Mouse (Mus musculus): ENCODE data around the gene Wbp2. TPM values are rescaled to one million over a fixed set of nuclear protein-coding genes. Genes with fewer than 3 reads are reported as not detected.

The Wbp2 gene
- polyA plus RNA-seq, 1 experiment from 2014 or later = 153 TPM

DNA sequence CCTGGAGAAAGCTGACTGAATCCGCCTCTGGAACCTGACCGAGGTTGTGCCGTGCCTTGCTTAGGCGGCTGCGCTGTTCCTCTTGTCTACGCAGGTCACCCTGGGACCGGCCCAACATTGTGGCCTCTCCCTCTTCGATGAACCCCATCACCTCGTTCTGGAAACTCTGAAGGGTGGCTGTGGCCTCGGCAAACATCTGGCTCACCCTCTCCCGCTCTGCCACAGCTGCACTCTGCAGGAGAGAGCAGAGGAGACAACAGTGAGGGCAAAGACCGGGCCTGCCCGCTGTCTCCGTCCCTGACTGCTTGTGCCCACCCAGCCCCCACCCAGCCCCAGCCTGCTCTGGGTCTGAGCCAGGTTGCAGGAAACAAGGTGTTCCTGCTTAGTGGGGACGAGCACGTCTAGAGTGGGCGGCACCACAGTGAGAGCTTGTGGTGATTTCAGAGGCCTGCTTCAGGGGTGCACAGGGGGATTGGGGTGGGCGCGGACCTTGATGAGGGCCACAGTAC is 21.0 kb upstream of the Wbp2 start:
- Histone ChIP-seq H3K36me3 (no peaks in the 10 kb centered on the region), H3K27me3 (peaks cover 68% of the 10 kb centered on the region), H3K9me3 (no peaks in the 10 kb centered on the region), H3K4me2 (peak overlapping the region; percentile 52), H3K4me1 (replicated peaks) (peaks cover 58% of the 10 kb centered on the region), H3K27ac (replicated peaks) (no peak overlapping the region), H3K4me3 (0 out of 2 replicates have a peak overlapping the region, but pooled peaks have one; percentile 37), H3K9ac (peak overlapping the region; percentile 10; the same call in 1 of the 2 replicates)
- WGBS = 14% methylated on average over 19 of the region's 19 CpGs
- no peak for ATAC-seq (ENCODE audit: low read depth)

- no peak for ATAC-seq (ENCODE audit: low read depth)
- 24% methylated on average over 14 of the region's 14 CpGs for whole genome bisulfite sequencing
- peaks cover 62% of the 10 kb centered on the region for H3K4me1 ChIP-seq (replicated peaks)
- H3K36me3 ChIP-seq = no peaks in the 10 kb centered on the region
- no peaks in the 10 kb centered on the region for H3K9me3 ChIP-seq
- H3K27ac ChIP-seq (replicated peaks) = no peak overlapping the region
- peaks cover 68% of the 10 kb centered on the region for H3K27me3 ChIP-seq
- H3K9ac ChIP-seq = no peak overlapping the region
- H3K4me3 ChIP-seq = no peak overlapping the region
- peak overlapping the region; percentile 52 for H3K4me2 ChIP-seq
Observed at GRCm38 (mm10) chr11:116106963-116107776, 20.4 kb upstream of the Wbp2 start.

DNA sequence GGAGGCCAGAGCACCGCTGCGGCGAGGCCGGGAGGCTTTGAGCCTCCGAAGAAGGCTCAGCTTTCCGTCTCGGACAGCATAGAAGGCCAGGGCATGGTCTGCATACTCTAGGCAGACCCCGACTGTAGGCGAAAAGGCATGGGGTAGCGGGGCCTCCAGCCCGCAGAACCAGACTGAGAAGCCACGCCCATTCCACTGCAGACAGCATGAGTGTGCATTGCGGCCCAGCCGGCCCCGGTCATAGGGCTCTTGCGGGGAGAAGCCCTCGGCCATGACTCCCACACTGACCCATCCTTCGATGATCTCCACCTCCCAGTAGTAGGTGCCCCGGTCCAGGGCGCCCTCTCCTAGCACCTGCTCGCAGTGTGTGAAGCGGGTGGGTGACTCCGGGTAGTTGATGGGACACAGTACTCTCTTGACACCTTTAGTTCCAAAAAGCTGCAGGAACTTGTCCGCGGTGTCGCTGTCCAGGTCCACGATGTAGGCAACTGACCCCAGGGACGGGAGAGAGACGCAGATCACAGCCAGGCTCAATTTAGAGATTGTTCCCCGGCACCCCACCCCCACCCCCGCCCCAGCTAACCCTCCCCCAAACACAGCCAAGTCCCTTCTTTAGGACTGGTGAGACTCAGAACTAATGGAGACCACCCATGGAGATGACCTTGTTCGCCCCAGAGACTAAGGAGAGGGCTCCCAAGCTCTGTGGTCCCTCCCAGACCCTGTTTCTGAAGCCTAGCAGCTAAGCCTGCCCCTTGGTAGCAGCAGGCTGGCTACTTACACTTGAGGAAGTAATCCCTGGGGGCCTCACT is 19.6 kb upstream of the Wbp2 start:
- Histone ChIP-seq H3K9ac (no peak overlapping the region), H3K4me2 (peak overlapping the region; percentile 25; the same call in 1 of the 2 replicates), H3K27me3 (peaks cover 61% of the 10 kb centered on the region)

GRCm38 (mm10) chr11:116105065-116105464 is 18.3 kb upstream of the Wbp2 start:
- no peaks in the 10 kb centered on the region for H3K36me3 ChIP-seq
- peaks cover 68% of the 10 kb centered on the region for H3K4me1 ChIP-seq (replicated peaks)
- H3K4me3 ChIP-seq = no peak overlapping the region
- no peak overlapping the region for H3K4me2 ChIP-seq
- WGBS = 98% methylated on average over 2 of the region's 2 CpGs
- ATAC-seq (ENCODE audit: low read depth) = no peak
- H3K27ac ChIP-seq (replicated peaks) = no peak overlapping the region
- peaks cover 48% of the 10 kb centered on the region for H3K27me3 ChIP-seq
- H3K9ac ChIP-seq = no peak overlapping the region
- no peaks in the 10 kb centered on the region for H3K9me3 ChIP-seq

More for the DNA sequence above, 19.6 kb upstream of the Wbp2 start:
- Histone ChIP-seq H3K27ac (replicated peaks) (no peak overlapping the region), H3K4me1 (replicated peaks) (peaks cover 70% of the 10 kb centered on the region), H3K9me3 (no peaks in the 10 kb centered on the region), H3K36me3 (no peaks in the 10 kb centered on the region), H3K4me3 (no peak overlapping the region)
- no peak for ATAC-seq (ENCODE audit: low read depth)
- 19% methylated on average over 32 of the region's 32 CpGs for WGBS

GRCm38 (mm10) chr11:116104006-116104646 is 17.3 kb upstream of the Wbp2 start:
- no peaks in the 10 kb centered on the region for H3K36me3 ChIP-seq
- 0 out of 2 replicates have a peak overlapping the region, but pooled peaks have one; percentile 52 for H3K27ac ChIP-seq (replicated peaks)
- peaks cover 59% of the 10 kb centered on the region for H3K4me1 ChIP-seq (replicated peaks)
- no peak overlapping the region for H3K4me3 ChIP-seq
- WGBS = 30% methylated on average over 14 of the region's 14 CpGs
- H3K9me3 ChIP-seq = no peaks in the 10 kb centered on the region
- H3K27me3 ChIP-seq = peaks cover 38% of the 10 kb centered on the region
- ATAC-seq (ENCODE audit: low read depth) = peak; percentile 23; the same call in 1 of the 2 replicates
- H3K4me2 ChIP-seq = no peak overlapping the region
- peak overlapping the region; percentile 43; the same call in 1 of the 2 replicates for H3K9ac ChIP-seq

DNA sequence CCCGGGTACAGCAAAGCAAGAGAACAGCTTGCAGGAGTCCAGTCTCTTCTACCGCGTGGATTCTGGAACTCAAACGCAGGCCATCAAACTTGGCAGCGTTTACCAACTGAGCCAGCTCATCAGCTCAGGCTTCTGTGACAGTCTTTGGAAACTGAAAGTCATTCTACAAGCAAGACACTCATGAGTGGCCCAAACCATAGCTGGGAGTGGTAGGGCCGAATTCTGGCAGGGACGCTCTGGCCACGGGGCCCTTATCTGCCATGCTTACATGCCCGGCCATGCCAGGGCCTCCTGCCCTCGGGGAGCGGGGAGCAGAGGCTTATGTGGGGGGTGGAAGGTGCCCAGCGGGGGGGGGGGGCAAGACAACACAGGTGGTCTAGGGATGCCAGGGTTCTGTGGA is 16.8 kb upstream of the Wbp2 start:
- H3K27ac ChIP-seq (replicated peaks) = 0 out of 2 replicates have a peak overlapping the region, but pooled peaks have one; percentile 52
- peaks cover 54% of the 10 kb centered on the region for H3K4me1 ChIP-seq (replicated peaks)
- H3K9ac ChIP-seq = no peak overlapping the region; the same call in 1 of the 2 replicates
- WGBS = 79% methylated on average over 12 of the region's 12 CpGs
- no peaks in the 10 kb centered on the region for H3K9me3 ChIP-seq
- no peak overlapping the region for H3K4me2 ChIP-seq
- H3K27me3 ChIP-seq = peaks cover 33% of the 10 kb centered on the region
- no peak overlapping the region for H3K4me3 ChIP-seq
- H3K36me3 ChIP-seq = no peaks in the 10 kb centered on the region
- no peak for ATAC-seq (ENCODE audit: low read depth)

GRCm38 (mm10) chr11:116102472-116102871 is 15.7 kb upstream of the Wbp2 start:
- Histone ChIP-seq H3K27me3 (peaks cover 22% of the 10 kb centered on the region), H3K9ac (0 out of 2 replicates have a peak overlapping the region, but pooled peaks have one; percentile 9), H3K27ac (replicated peaks) (peak overlapping the region; percentile 76), H3K36me3 (no peaks in the 10 kb centered on the region), H3K9me3 (no peaks in the 10 kb centered on the region), H3K4me3 (no peak overlapping the region), H3K4me2 (no peak overlapping the region), H3K4me1 (replicated peaks) (peaks cover 47% of the 10 kb centered on the region)
- ATAC-seq (ENCODE audit: low read depth) = no peak
- 54% methylated on average over 3 of the region's 4 CpGs for WGBS

DNA sequence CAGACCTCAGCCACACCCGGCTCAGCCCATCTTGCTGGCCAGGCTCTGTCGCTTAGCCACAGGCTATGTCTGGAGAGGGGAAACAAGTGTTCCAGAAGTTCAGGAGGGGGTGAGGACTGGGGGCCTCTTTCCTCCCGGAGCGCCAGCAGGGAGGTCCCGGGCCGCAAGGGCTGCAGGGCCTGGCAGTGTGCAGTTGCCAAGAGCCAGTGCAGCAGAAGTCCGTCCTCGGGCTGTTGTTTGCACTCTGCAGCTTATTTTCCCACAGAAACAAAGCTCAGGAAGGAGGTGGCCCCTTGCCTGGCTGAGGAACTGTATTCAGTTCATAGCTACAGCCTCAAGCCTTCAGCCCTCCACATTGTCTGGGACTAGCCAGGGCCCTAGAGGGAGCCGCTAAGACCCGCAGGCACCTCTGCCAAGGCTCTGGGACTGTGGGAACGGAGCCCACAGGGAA is 15.2 kb upstream of the Wbp2 start:
- peak; percentile 79 for ATAC-seq (ENCODE audit: low read depth)
- H3K27ac ChIP-seq (replicated peaks) = peak overlapping the region; percentile 76
- H3K4me2 ChIP-seq = no peak overlapping the region

DNA sequence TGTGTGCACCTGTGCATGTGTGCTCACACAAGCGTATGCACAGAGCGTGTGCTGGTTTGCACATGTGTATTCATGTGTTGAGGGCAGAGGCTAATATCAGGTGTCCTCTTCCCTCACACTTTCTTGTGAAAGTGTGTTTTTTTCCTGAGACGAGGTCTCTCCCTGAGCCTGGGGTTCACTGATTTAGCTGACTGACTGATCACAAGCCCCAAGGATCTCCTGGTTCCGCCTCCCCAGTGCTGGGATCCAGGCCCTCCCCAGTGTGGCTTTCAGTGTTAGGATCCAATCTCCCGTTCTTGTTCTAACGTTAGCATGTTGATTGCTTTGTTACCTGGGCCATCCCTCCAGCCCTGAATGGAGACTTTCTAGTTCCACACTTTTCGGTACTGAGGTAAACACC is 14.0 kb upstream of the Wbp2 start:
- H3K4me3 ChIP-seq = no peak overlapping the region
- H3K27ac ChIP-seq (replicated peaks) = peak overlapping the region; percentile 76
- H3K27me3 ChIP-seq = peaks cover 6% of the 10 kb centered on the region; the same call in 1 of the 2 replicates
- no peak overlapping the region for H3K9ac ChIP-seq
- no peaks in the 10 kb centered on the region for H3K36me3 ChIP-seq
- H3K4me2 ChIP-seq = no peak overlapping the region
- H3K4me1 ChIP-seq (replicated peaks) = peaks cover 31% of the 10 kb centered on the region
- ATAC-seq (ENCODE audit: low read depth) = no peak
- 0 out of 2 replicates have a peak, but pooled peaks cover 5% of the 10 kb centered on the region for H3K9me3 ChIP-seq
- 85% methylated on average over 7 of the region's 7 CpGs for WGBS

More for the DNA sequence above, 15.2 kb upstream of the Wbp2 start:
- 0 out of 2 replicates have a peak overlapping the region, but pooled peaks have one; percentile 9 for H3K9ac ChIP-seq
- H3K27me3 ChIP-seq = peaks cover 17% of the 10 kb centered on the region
- no peak overlapping the region for H3K4me3 ChIP-seq
- peaks cover 42% of the 10 kb centered on the region for H3K4me1 ChIP-seq (replicated peaks)
- H3K36me3 ChIP-seq = no peaks in the 10 kb centered on the region
- 37% methylated on average over 11 of the region's 11 CpGs for WGBS
- H3K9me3 ChIP-seq = no peaks in the 10 kb centered on the region

- H3K27ac ChIP-seq (replicated peaks) = no peak overlapping the region
- peaks cover 1% of the 10 kb centered on the region; the same call in 1 of the 2 replicates for H3K27me3 ChIP-seq
- 0 out of 2 replicates have a peak, but pooled peaks cover 5% of the 10 kb centered on the region for H3K9me3 ChIP-seq
- WGBS = 87% methylated on average over 6 of the region's 6 CpGs
- ATAC-seq (ENCODE audit: low read depth) = no peak
- no peak overlapping the region for H3K4me2 ChIP-seq
- no peak overlapping the region for H3K4me3 ChIP-seq
- H3K36me3 ChIP-seq = no peaks in the 10 kb centered on the region
- H3K4me1 ChIP-seq (replicated peaks) = peaks cover 31% of the 10 kb centered on the region
- no peak overlapping the region for H3K9ac ChIP-seq
Observed at GRCm38 (mm10) chr11:116100385-116100784, 13.6 kb upstream of the Wbp2 start.

GRCm38 (mm10) chr11:116099462-116099861 is 12.7 kb upstream of the Wbp2 start:
- 0 out of 2 replicates have a peak, but pooled peaks cover 5% of the 10 kb centered on the region for H3K9me3 ChIP-seq
- no peak overlapping the region for H3K4me2 ChIP-seq
- H3K36me3 ChIP-seq = no peaks in the 10 kb centered on the region
- H3K4me1 ChIP-seq (replicated peaks) = peaks cover 28% of the 10 kb centered on the region
- no peak overlapping the region for H3K4me3 ChIP-seq
- 86% methylated on average over 6 of the region's 6 CpGs for WGBS
- no peak overlapping the region for H3K27ac ChIP-seq (replicated peaks)
- no peaks in the 10 kb centered on the region for H3K27me3 ChIP-seq
- H3K9ac ChIP-seq = no peak overlapping the region
- no peak for ATAC-seq (ENCODE audit: low read depth)

Data from neural tube, embryonic 13.5 days (tissue).